Mouse (Mus musculus): ENCODE results near the gene Plin4. TPM values are rescaled to one million over a fixed set of nuclear protein-coding genes. Genes with fewer than 3 reads are reported as not detected.

Plin4 gene
- polyA plus RNA-seq (2015; fragmentation: Nextera tagmentation; extraction: Ambion mirVana): 0.08 and 0.09 TPM in 2 replicates

GRCm38 (mm10) chr17:56109219-56110051 lies at the start of gene Plin4:
TSS of gene Plin4 (minus strand) at chr17:56109803.
- no peak for DNase-seq (ENCODE audit: low spot score)

DNA sequence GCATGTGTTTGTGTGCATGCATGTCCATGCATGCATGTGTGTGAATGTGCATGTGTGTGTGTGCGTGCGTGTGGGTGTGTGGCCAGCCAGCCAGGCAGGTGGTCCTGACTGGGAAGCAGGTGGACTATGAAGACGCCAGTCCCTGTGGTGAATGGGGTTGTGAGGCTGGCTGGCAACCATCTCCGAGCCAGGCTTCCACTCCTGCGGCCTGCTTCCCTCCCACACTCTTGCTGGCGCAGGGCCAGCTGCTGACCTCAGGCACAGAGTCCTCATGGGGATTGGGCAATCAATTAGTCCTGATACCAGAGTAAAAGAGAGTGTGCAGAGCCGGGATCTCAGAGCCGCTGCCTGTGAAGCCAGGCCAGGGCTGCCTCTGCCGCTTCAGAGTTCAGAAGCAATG lies 44.0 kb upstream of the Plin4 start:
- no peak for DNase-seq (ENCODE audit: low spot score)

- DNase-seq (ENCODE audit: low spot score): no peak
Measured at GRCm38 (mm10) chr17:56149897-56150296, 40.3 kb upstream of the Plin4 start.

DNA sequence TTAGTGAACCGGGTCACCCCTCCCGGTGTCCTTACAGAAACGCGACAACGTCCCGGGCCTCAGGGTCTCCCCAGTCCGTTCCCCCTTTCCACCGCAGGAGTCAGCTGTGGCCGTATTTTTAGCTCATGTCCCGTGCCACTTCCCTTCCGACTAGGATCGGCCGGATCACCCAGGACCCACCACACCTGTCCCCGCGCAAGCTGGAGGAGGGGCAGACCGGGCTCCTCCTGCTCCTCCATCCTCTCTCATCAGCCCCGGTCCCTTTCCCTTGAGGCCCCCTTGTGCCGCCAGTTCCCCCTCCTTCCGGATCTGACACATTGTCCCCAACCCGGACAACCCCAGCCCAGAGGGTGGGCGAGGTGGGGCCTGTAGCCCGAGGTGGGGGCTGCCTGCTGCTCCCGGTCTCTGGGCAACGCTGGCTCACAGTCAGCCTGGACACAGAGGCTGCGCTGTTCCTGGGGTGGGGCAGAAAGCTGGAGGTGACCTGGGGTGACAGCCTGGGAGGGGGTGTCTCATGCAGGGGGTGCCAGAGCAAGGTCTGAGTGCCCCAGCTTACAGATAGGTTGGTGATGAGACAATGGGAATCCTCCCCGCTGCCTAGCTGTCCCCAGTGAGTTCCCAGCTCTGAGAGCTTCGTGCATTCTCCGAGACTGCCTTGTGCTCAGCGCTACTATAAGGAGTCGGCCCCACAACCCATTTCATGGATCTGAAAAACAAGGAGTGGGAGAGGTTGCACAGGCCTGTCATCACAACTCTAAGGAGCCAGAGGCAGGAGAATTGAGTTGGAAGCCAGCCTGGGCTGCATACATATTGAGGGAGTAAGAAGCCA lies 39.4 kb upstream of the Plin4 start:
- no peak for DNase-seq (ENCODE audit: low spot score)

DNA sequence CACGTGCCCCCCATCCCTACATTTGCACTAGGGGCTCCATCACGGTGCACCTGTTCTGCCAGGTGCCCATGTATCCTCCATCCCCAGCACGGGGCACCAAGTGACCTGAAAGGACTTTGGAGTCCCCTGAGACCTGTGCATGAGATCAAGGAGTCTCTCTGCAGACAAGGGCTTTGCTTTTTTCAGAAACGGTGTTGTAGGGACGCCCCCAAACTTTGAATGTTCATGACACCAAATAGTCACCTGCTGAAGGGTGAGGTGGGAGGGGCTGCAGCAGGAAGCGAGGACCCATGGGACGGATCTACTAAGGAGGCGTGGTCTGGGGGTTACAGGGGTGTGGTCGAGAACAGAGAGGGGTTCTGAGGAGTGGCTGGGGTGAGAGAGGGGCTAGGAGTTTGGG lies 38.7 kb upstream of the Plin4 start:
- peak; percentile 63 for DNase-seq (ENCODE audit: low spot score)

DNA sequence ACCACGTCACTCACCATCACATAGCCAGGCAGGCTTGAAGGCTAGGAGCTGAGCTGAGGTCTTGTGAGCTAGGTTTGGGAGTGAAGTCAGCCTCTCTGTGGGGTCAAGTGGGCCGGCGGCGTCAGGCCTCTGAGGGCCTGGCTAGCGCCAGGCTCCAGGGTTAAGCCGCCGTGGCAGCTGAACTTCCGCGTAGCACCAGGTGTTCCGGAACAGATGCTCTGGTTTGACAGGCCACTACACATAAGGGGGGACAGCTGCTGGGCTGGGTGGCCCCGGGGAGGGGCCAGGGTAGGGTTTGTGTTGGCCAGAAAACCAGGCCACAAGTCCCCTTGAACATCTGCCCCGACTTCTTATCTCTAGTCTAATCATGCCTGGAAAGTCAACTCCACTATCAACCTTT lies 37.8 kb upstream of the Plin4 start:
- DNase-seq (ENCODE audit: low spot score): no peak

DNA sequence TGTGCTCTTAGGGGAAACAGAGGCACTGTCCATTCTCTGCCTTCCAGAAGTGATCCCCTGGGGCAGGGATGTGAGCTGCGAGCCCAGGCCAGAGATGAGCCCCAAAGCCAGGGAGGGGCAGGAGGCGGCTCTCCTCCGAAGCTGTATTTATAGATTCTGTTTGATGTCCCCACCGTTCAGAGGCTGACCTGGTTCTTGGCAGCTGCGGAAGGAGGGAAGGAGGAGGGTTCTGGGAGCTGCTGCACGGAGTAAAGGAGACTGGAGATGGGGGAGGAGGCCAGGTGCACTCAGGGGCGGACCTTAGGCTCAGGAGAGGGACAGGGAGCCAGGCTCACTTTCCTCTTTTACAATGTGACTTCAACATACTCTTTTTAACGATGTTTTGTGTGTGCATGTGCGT lies 36.5 kb upstream of the Plin4 start:
- DNase-seq (ENCODE audit: low spot score): peak; percentile 55

DNA sequence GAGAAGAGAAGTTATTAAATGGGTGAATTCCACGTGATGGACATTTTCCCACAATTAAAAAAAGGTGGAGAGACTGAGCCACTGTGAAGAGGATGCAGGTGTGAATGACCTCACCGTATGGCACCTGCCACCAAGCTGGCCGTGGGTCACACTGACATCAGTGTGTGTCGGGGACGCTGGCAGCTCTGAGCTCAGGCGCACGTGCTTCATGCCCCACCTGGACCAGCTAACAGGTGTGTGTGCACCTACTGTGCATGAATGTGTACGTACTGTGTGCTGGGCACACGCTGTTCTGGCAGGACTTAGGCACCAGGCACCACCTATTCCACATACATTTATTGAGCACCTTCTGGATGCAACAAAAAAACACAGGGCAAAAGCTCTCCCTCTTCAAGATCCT lies 34.9 kb upstream of the Plin4 start:
- DNase-seq (ENCODE audit: low spot score): no peak

GRCm38 (mm10) chr17:56141702-56142605 lies 32.4 kb upstream of the Plin4 start:
- peak; percentile 67 for DNase-seq (ENCODE audit: low spot score)

GRCm38 (mm10) chr17:56139858-56140595 lies 30.4 kb upstream of the Plin4 start, which contains the start of gene Sema6b:
TSS of gene Sema6b (minus strand) at chr17:56140343.
- peak; percentile 78 for DNase-seq (ENCODE audit: low spot score)

DNA sequence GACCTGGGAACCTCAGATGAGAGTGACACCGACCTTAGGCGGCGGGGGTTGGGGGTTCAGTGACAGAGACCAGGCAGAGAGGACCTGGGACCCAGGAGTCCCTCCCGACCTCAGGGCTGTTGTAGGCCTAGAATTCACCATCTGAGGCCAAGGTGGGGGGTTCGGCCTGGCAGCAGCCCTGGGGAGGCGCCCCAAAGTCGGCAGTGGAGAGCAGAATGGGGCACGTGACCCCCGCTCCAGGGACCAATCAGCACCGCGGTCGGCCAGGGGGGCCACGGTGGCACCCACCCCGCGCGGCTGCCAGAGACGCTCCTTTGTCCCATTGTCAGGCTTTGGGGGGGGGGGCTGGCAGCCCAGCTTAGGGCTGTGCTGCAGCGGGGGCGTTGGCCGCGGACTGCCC lies 29.8 kb upstream of the Plin4 start:
- DNase-seq (ENCODE audit: low spot score): no peak

GRCm38 (mm10) chr17:56137839-56138613 lies 28.4 kb upstream of the Plin4 start:
- no peak for DNase-seq (ENCODE audit: low spot score)

- no peak for DNase-seq (ENCODE audit: low spot score)
Measured at GRCm38 (mm10) chr17:56136558-56136957, 27.0 kb upstream of the Plin4 start.

GRCm38 (mm10) chr17:56134463-56134971 lies 24.9 kb upstream of the Plin4 start:
- peak; percentile 77 for DNase-seq (ENCODE audit: low spot score)

DNA sequence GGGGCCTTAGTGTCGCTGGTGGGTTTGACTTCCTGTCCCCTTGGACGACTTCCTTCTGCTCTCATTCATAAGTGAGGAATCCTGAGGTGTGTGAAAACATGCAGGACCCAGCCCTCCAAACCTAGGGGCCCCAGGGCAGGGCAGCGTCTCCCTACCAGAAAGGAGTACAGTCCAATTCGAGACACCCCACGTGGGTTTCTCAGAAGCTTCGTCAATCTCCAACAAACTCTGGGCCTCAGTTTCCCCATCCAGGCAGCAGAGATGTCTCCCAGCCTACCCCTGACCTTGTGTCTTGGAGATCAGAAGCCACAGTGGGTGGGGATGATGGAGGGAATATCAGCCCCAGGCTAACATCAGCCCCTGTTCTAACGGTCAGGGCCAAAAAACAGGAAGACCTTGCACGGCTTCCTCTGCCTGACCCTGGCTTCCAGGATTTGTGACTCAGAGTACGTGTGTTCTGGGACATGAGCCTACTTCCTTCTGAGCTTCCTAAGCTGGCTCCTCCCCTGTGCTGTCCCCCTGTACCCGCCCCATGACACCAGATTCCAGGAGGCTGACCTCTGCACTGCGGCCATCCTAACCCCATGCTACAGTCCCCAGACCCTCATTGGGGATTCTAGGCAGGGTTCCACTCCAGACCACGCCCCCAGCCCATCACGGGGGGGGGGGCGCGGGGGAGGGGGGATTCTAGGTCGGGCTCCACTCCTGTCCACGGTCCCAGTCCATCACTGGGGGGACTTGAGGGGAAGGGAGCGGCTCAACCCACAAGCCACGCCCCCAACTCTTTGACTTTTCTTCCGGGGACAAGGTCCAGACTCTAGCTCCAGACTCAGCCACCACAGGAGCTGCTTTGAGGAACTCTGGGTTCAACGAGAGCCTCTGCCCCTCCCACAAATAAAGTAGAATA lies 24.1 kb upstream of the Plin4 start:
- DNase-seq (ENCODE audit: low spot score): peak; percentile 27

DNA sequence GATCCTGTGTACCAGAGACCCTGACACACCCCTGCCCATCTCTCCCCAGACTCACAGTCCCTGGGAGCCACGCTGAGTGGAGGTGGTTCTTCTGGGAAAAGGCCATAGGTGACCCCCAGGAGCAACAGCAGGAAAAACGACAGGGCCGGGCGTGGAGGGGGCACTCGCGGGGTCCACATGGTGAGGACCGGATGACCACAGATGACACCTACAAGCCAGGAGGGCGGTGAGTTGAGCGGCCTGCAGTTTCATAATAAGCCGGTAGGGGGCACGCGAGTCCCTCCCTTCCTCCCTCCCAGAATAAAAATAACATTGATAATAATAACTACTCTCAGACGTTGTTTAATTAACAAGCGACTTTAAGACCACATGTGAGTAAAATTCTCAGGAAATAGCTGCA lies 23.1 kb upstream of the Plin4 start:
- peak; percentile 51 for DNase-seq (ENCODE audit: low spot score)

DNA sequence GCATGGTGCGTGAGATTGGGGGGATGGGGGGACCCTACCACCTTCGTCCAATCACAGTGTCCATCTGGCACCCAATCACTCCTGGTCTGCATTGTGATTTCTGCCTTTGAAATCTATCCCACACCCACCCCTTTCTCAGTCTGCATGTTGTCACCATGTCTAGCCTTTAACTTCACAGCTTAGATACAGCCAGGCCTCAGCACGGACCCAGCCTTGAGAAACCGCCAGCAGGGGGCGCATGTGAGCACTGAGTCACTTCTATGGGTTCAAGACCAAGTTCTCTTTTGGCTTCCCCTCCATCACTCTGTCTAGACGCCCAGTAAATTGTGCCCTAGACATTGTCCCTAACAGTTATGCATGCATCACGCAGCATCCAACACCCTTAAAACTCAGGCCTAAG lies 22.2 kb upstream of the Plin4 start:
- DNase-seq (ENCODE audit: low spot score): peak; percentile 73

DNA sequence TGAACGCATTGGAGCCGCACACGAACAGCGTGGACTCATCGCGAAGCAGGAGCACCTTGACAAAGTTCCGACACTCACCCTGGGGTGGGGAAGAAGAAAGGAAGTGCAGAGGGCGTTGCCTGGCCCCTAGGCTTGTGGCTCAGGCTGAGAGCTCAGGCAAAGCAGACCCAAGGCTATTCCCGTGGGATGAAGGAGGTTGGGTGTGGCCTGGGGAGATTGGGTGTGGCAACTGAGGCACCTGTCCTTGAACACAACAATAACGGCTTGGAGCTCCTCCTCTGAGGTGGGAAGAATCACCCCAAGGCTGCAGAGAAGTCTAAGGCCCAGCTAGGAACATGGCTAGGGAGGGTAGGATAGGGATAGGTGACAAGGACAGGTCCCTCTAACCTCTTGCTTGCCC lies 21.5 kb upstream of the Plin4 start:
- DNase-seq (ENCODE audit: low spot score): no peak
